Mouse (Mus musculus) adrenal gland, postnatal 25 days (tissue): Measurements from ENCODE around the gene Hectd4. TPM values are rescaled to one million over a fixed set of nuclear protein-coding genes. Genes with fewer than 3 reads are reported as not detected.
"Not testable (repeated sequence)": the region's sequence is repeated elsewhere in the genome, so short reads cannot be mapped to it uniquely, and the experiment has no call there.

Experiments used
- DNase-seq: peaks from one replicate; pipeline ENCODE4 v3.0.0; 2021; ENCODE audit warnings: mixed read lengths
- long read RNA-seq: library from polyadenylated mRNA; stranded (forward); transcript quantifications from one replicate; pipeline ENCODE4 v2.0.0, GENCODE M21; 2021
- total RNA-seq: library from RNA; stranded (reverse); gene quantifications from 2 replicates; pipeline ENCODE4 v1.2.3, GENCODE M21; 2021

Gene Hectd4
- 29.8 and 35.7 TPM in 2 replicates for total RNA-seq
- long read RNA-seq, partial matches to known transcripts, result 2 of 4 reads
- long read RNA-seq, other reads (novel, unspliced or antisense), result 2 of 4 reads

DNA sequence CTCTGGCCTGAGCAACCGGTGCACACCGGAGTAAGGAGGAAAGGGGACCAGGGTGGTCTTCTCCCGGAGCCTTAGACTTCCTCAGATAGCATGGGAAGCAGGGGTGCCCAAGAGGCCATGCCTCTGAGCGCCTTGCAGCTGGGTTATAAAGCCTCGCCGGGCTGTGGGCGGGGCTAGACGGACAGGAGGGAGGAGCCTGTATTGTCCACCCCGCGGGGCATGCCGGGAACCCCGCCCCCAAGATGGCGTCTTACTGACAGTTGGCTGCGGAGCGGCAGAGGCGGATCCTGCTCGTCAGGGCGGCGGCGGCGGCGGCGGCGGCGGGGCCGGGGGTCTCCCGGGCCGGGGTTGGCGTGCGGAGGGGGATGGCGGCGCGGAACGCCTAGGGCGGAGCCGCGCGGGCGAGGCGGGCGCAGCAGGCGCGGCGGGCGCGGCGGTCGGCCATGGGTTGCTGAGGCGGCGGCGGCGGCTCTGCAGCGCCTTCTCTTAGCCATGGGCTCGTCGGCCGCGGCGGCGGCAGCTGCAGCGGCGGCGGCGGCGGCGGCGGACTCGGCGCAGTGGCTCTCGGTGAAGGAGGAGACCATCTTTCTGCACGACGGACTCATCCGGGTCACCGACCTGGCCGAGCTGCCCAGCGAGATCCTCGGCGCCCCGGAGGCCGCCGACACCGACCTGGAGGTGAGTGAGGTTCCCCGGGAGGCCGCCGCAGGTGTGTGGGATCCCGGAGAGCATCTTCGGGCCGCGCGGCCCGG lies at the start of gene Hectd4:
Gene Hectd4, plus strand, starts transcription at position 240 of the 752 bp plus-strand sequence.
- peak; percentile 99 for DNase-seq

DNA sequence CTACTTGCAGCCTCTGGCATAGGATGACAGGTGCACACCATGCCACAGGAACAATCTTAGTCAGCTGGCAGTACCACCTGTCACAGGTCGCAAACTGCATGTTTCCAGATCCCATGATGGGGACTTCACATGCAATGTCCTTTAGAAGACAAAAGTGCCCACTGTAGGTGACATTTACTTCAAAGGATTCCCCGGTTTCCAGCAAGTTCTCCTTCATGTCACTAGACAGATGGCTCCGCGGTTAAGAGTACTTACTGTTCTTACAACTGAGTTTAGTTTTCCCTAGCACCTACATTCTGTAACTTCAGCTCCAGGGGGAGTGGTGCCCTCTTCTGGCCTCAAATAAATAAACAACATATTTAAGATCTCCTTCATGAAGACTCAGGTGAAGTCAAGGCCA lies 47.2 kb upstream of the Hectd4 start:
- no peak for DNase-seq

DNA sequence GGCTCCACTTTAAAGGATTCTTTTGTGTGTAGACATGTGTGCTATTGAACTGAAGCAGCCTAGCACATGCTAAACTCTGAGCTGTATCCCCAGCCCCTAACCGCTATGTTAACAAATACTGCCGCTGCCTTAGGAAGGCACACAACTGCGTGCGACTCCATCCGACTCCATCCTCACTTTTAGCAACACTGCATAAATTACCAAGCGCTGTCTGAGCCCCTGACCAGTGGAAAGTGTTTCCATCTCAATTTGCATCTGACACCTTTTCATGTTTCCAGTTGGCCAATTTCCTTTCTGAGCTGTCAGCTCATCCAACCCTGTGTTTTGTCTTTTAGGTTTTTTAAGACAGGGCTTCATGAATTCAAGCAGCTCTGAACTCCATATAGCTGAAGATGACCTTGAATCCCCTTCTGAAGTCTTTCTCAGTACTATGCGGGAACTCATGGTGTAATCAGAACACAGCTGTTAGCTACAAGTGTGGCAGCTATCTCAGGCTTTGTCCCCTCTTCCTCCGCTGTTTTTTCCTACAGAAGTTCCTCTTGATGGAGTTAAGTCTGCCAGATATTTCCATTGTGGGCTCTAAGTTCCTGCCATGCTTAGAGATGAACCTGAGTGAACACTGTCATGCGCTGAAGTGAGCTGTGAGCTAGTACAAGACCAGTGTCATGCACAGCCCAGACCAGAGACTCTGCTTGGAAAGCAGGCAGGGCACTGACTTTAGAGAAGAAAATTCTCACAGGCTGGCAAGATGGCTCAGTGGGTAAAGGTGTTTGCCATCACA lies 40.8 kb upstream of the Hectd4 start:
- DNase-seq, result no peak

DNA sequence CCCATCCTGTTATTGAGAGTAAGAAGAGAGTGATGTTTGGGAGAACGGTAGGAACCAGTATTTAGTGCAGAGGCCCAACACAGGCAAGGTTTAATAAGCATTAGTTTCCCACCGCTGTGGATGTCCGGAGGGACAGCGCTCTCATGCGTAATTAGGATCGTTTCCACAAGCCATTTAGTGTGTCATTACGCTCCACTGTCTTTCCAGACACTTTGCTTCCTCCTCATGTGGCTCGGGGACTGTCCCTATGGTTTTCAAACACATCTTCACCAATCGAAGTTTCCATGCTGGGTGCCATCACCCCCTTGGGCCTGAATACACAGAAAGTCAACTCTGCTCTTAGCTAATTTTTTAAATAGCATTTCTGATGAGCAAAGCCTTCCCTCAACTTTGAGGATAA lies 36.8 kb upstream of the Hectd4 start:
- no peak for DNase-seq

DNA sequence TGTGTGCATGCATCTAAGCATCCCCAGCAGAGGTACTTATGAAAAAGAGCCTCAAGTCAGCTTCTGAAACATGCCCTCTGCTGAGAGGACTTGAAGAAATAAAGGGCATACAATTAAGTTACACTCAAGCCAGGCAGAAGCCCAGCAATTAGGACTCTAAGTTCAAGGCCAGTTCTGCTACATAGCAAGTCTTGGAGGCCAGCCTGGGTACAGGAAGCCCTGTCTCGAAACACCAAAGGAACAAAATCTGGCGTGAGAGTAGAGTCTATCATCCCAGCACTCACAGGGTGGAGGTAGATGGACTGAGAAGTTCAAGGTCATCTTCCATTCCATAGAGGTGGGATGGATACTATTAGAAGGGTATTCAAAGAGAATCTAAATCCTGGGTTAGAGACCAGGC lies 35.6 kb upstream of the Hectd4 start:
- DNase-seq, result no peak

DNA sequence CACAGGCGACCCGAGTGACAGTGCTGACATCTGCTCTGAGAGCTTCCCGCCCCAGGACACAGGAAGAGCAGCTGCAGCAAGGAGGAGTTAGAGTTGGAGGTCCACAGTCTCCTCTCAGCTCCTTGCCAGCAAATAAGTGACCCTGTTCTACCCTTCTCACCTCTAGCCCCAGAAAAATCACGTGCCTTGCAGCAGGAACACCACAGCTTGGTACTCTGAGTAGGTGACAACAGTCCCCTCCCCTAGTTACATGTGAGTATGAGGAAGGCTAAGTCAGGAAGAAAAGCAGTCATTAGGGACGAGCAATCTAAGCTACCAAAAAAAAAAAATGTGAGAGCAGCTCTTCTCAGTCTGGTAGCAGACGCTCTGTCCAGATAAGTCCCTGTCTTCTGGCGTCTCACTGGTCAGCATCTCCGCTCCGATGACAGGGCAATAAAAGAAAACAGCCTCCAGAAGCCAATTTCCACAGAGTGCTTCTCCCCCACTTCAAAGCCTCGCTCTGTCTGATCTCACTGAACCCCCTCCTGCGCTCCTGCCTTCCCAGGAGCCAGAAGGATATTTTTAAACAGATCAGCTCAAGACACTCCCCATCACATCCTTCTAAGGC lies 35.0 kb upstream of the Hectd4 start:
- DNase-seq, result no peak

DNA sequence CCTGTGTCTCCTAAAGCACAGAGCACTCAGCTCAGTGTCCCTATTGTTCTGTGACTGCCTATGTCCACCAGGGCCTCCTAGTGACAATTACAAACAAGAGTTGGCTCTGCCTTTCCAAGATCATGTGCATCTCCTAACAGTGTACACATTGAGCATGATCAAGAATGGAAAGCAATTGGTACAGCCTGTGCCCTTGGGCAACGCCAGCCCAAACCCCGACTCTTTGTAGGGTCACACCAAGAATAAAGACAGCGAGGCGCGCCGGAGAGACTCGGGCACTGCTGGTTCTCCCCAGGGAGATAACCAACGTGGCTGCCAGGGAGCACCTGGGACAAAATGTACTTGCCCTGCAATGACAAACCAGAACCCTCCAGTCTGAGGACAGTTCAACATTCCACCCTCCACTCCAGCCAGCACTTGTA lies 32.4 kb upstream of the Hectd4 start:
- no peak for DNase-seq

DNA sequence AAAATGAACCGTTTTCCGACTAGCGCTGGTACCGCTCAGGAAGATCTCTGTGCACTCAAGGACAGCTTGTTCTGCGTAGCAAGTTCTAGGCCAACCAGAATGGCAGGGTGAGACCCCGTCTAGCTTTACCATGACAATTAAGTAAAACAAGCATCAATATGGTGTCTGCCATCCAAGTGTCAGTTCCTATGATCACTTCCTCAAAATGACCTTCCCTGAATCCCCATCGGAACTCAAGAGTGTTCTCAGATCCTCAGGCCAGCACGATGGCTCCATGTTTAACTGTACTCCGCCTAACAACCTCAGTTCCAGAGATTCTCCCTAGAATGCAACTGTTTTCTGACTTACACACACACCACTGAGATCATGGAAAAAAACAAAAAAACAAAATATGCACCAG lies 31.8 kb upstream of the Hectd4 start:
- no peak for DNase-seq

DNA sequence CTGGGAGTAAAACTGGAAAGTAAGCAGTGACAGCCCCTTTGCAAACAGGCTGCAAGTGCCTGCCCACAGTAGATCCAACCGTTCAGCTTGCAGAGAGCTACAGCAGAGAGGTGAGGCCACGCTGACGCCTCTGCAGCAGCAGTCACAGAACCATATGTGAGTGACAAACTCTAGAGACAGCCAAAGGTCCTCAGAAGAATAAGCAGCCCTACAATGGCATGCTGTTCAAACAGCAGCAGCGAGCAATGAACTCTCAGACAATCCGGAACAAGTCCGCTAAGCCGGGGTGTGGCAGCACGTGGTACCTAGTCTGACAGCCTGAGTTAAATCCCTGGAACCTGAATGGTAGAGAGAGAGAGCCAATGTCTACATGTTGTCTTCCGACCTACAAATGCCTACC lies 30.8 kb upstream of the Hectd4 start:
- DNase-seq, result no peak

DNA sequence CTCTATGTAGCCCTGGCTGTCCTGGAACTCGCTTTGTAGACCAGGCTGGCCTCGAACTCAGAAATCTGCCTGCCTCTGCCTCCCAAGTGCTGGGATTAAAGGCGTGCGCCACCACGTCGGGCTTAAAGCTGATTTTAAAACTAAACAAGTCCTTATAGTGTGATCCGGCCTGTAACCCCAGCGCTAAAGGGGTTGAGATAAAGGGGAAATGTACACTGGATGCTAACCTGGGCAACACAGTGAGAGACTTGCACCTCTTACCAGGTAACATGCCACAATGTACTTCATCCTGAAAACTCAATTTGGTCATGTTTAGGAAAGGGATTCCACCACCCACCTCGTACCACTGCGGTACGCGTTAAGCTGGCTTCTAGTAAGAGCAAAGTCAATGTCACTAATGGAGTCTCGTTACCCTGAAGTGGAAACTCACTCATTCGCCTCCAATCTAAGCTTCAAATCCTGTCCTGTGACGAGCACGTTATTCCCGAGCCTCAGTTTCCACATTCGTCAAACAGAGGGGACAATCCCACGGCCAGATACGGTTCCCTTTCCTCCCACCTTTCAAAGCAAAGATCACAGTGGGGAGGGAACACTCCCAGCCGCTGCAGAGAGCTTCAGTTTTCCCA lies 29.7 kb upstream of the Hectd4 start:
- DNase-seq, result no peak

DNA sequence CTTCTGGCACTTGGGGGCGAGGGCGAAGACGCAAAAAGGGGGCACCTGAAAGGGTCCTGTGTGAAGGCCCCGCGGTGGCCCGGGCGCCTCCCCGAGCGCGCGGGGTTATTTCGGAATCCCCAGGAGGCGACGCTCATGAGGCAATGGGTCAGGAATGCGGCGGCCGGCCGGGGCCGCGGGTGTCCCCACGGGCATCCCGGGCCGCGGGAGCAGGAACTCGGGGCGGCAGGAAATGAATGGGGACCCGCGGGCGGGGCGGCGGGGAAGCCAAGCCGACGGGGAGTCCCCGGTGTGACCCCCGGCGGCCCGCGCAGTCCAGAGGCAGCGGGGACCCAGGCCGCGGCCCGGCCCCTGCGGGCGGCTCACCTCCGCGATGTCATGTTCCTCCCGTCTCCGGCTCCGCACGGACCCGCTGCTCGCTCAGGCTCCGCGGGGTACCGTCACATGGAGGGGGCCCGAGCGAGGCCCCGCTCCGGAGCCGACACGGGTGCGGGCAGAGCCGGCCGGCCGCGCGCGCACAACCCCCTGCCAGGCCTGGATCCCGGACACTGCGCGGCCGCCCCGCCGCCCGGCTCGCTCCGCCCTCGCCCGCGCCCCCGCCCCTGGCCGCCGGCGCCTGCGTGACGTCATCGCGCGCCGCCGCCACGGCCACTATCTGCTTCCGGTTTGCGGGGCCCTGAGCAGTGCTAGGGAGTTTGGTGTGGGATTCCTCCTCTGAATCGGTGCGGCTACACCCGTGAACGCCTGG lies 29.0 kb upstream of the Hectd4 start, which contains the start of gene Ptpn11:
Gene Ptpn11, minus strand, starts transcription at position 562 of the 748 bp plus-strand sequence.
- DNase-seq, result peak; percentile 92

DNA sequence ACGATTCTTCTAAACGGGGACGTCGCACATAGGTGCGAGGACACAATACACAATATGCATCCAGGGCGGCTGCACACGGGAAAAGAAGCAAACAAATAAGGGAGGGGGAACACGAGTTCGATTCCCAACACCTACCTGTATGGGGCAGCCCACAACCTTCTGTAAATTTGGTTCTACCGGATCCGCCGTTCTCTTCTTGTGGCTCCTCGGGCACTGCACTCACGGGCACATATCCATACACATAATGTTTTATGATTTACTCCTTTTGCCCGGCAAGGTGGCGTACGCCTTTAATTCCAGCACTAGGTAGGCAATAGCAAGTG lies 28.5 kb upstream of the Hectd4 start:
- no peak for DNase-seq

DNA sequence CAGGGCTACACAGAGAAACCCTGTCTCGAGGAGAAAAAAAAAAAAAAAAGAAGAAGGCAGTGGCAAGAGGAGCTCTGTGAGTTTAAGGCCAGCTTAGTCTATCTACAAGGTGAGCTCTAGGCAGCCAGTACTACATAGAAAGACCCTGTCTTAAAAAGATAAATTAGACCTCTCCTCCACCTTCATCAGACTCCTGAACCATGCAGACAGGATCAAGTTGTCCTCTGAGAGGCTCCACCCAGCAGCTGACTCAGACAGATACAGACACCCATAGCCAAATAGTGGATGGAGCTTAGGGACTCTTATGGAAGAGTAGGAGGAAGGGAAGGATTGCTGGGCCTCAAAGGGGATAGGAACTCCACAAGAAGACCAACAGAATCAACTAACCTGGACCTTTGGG lies 25.8 kb upstream of the Hectd4 start:
- DNase-seq, result no peak

DNA sequence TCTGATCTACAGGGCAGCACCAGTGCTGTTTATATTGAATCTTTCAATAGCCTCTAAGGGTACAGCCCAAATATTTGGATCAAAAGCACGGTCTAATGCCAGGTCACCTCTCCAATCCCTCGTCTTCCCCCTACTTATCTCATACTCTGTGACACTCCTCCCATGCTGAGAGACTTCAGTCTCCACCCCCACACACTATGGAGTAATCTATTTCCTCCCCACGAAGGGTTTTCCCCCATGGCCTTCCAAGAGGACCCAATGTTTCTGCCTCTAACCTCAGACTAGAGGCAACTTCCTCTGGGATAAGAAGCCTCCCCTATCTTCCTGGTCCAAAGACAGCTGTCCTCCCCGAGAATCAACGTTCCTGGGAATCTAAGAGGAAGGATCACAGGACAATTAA lies 23.3 kb upstream of the Hectd4 start:
- no peak for DNase-seq

DNA sequence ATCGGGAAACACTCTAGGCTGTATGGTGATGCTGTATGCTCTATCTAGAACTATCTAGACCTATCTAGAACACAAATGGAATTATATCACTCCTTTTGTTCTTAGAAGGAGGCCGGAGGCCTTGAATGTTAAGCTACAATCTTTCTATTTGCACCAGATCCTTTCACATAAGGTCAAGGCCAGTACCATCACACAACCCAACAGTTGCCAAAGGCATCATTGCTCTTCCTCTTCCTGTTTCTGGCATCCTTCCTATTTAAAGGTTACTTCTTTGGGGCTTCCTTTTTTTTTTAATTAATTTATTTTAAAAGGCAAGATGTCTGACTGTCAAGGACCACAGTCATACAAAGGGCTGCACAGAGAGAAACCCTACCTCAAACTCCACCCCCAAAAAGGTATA lies 22.7 kb upstream of the Hectd4 start:
- DNase-seq, result no peak

DNA sequence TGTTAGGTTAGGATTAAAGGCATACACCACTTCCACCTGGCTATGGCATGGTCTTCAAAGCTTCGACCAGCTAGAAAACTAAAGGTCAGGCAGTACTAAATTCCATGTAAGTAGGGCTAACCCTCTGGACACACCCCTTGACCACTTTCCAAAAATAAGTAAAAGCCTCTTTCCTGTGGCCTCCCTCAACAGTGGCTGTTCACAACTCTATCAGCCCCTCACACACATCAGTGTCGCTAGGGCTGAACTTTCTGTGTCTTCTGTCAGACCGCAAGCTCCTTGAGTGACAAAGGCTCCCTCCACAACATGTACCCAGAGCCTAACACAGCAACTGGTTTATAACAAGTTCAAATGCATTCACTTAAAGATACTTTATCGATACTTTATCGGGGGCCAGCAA lies 21.6 kb upstream of the Hectd4 start:
- no peak for DNase-seq

DNA sequence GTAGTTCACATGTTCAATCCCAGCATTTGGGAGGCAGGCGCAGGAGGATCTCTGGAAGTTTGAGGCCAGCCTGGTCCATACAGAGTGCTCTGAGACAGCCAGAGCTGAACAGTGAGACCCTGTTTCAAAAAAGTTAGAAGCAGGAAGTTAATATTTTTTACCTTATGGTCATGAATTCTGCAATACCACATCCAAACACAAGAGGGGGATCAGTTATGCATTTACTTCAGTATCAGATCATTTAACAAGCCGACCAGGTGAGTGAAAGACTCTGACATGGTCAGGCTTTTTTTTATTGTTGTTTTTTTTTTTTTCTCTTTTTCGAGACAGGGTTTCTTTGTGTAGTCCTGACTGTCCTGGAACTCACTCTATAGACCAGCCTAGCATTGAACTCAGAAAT lies 18.3 kb upstream of the Hectd4 start:
- DNase-seq, result no peak

DNA sequence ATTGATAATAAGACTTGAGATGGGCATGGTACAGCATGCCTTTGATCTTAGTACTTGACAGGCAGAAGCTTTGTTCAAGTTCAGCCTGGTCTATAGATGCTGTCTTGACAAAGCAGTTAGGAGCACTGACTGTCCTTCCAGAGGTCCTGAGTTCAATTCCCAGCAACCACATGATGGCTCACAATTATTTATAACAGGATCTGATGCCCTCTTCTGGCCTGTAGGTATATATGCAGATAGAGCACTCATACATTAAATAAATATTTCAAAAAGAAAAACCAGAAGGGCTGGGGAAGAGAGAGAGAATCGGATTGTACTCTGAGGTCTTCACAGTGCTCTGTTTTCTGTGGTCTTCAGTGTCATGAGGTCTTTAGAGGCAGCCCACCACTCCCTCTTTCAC lies 17.6 kb upstream of the Hectd4 start:
- DNase-seq, result no peak

DNA sequence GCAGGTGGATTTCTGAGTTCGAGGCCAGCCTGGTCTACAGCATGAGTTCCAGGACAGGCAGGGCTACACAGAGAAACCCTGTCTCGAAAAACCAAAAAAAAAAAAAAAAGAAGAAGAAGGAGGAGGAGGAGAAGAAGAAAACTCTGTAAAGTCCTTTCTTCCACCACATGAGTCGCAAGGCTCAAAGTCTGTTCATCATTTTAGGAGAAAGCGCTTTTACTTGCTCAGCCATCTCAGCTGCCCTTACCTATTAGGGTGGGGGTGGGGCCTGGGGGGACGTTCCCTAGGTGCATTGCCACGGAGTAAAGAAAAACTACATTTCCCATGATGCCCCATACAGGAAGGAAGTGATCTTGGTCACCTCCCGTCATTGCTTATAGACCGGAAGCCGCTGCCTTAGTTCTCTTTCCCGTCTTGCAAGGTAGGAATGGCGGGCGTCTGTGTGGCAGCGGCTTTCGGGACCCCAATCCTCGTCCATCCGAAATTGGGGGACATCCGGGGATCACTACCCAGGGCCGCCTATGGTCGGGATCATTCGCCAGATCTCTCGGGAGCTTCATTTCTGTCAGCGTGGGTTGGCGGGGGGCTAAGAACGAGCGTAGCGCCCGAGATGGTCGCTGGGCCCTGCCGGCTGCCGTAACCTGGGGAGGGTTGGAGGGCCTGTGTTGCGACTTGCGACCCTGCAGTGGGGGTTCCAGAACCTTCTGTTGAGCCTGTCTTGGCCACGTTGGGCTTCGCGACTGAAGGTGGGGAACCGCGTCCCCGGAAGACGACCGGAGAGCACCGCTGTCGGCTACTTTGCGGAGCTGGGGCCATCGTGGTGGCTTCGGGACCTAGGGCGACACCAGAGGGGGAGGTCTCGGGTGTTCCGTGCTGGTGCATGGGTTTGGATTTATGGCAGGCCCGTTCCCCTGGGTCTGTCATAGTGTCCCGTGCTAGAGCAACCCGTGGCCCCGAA lies 15.6 kb upstream of the Hectd4 start, which contains the start of gene Rpl6:
Gene Rpl6, plus strand, starts transcription at position 350 of the 958 bp plus-strand sequence.
- DNase-seq, result peak; percentile 71

DNA sequence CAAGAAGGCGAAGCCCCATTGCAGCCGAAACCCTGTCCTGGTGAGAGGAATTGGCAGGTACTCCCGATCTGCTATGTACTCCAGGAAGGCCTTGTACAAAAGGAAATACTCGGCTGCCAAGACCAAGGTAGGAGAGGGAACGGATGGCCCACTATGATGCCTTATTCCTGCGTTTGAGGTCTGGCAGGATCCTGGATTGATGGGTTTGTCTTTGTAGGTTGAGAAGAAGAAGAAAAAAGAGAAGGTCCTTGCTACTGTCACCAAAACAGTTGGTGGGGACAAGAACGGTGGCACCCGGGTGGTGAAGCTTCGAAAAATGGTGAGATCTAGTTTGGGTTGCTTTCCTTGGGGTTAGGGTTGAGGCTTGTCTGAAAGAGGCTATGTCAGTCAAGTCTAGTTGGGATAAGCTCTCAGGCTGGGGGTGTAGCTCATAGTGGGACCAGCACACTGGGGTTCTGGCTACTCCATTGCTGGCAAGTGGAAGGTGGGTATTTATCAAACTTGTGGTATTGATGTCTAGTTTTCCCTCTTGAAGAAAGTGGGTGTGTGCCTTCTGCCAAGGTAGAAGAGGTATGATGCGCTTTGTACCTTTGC lies 14.4 kb upstream of the Hectd4 start:
- not testable (repeated sequence) for DNase-seq
